Mouse (Mus musculus) heart, embryonic 15.5 days (tissue): ENCODE data around the gene Hsd17b7. TPM values are rescaled to one million over a fixed set of nuclear protein-coding genes. Genes with fewer than 3 reads are reported as not detected.

Experiments used
- ATAC-seq: fragments of 200-750 bp; cut with Nextera tagmentation; replicated peaks from 2 replicates; pipeline ENCODE4 v1.8.0; 2017; ENCODE audit warnings: low read depth, moderate TSS enrichment; ENCODE audit not compliant: insufficient number of reproducible peaks, insufficient read depth, low FRiP score
- H3K27ac ChIP-seq: fragments of 300-500 bp; sonication (generic); 2 replicates; pipeline ENCODE4 v1.5.1; 2015; ENCODE audit warnings: mild to moderate bottlenecking, inconsistent platforms
- H3K27me3 ChIP-seq: fragments of 300-500 bp; sonication (generic); 2 replicates; pipeline ENCODE4 v1.6.1; 2015; ENCODE audit warnings: inconsistent platforms
- H3K36me3 ChIP-seq: fragments of 300-500 bp; sonication (generic); 2 replicates; pipeline ENCODE4 v1.6.1; 2015; ENCODE audit warnings: mild to moderate bottlenecking, inconsistent platforms
- H3K4me1 ChIP-seq: fragments of 300-500 bp; sonication (generic); replicated peaks from 2 replicates; pipeline ENCODE4 v1.6.1; 2015; ENCODE audit warnings: inconsistent platforms
- H3K4me2 ChIP-seq: fragments of 300-500 bp; sonication (generic); 2 replicates; pipeline ENCODE4 v1.6.1; 2015; ENCODE audit warnings: inconsistent platforms, mild to moderate bottlenecking, moderate library complexity
- H3K4me3 ChIP-seq: fragments of 300-500 bp; sonication (generic); 2 replicates; pipeline ENCODE4 v1.5.1; 2015; ENCODE audit warnings: mild to moderate bottlenecking, inconsistent platforms
- H3K9ac ChIP-seq: fragments of 300-500 bp; sonication (generic); 2 replicates; pipeline ENCODE4 v1.6.1; 2015; ENCODE audit warnings: mild to moderate bottlenecking, inconsistent platforms
- H3K9me3 ChIP-seq: fragments of 300-500 bp; sonication (generic); replicated peaks from 2 replicates; pipeline ENCODE4 v1.6.1; 2016; ENCODE audit warnings: inconsistent platforms
- WGBS: fragments of 180-500 bp; shearing (Covaris S2); methylation state at CpG from one replicate; pipeline ENCODE4 v1.1.7; 2015; ENCODE audit warnings: mixed read lengths; 5-methylcytosine and 5-hydroxymethylcytosine counted together
- polyA plus RNA-seq: library from polyadenylated mRNA; unstranded; fragments of >200 nt; fragmentation: Nextera tagmentation; extraction: Ambion mirVana; gene quantifications from 2 replicates; pipeline ENCODE4 v1.2.1, GENCODE M21; 2015

Gene Hsd17b7
- polyA plus RNA-seq, 1 experiment from 2014 or later: 18.1 TPM

GRCm38 (mm10) chr1:169934005-169934725 is 34.9 kb downstream of the Hsd17b7 start:
- Histone ChIP-seq H3K27ac (no peak overlapping the region), H3K9ac (no peak overlapping the region), H3K9me3 (no peaks in the 10 kb centered on the region), H3K27me3 (no peaks in the 10 kb centered on the region), H3K4me2 (peak overlapping the region; percentile 56), H3K36me3 (no peaks in the 10 kb centered on the region), H3K4me3 (peak overlapping the region; percentile 33), H3K4me1 (0 out of 2 replicates have a peak, but pooled peaks cover 4% of the 10 kb centered on the region)
- WGBS: 40% methylated on average over 16 of the region's 16 CpGs
- no peak for ATAC-seq

GRCm38 (mm10) chr1:169932122-169932746 is 36.8 kb downstream of the Hsd17b7 start:
- Histone ChIP-seq H3K27me3 (no peaks in the 10 kb centered on the region), H3K4me2 (no peak overlapping the region), H3K9ac (no peak overlapping the region), H3K9me3 (no peaks in the 10 kb centered on the region), H3K4me3 (no peak overlapping the region), H3K27ac (no peak overlapping the region), H3K36me3 (no peaks in the 10 kb centered on the region), H3K4me1 (0 out of 2 replicates have a peak, but pooled peaks cover 9% of the 10 kb centered on the region)
- no peak for ATAC-seq
- 70% methylated on average over 7 of the region's 7 CpGs for WGBS

- H3K9ac ChIP-seq: no peak overlapping the region
- ATAC-seq: no peak
Observed at GRCm38 (mm10) chr1:169931698-169932097, 37.3 kb downstream of the Hsd17b7 start.

GRCm38 (mm10) chr1:169928454-169928971 is 40.5 kb downstream of the Hsd17b7 start, which contains the start of gene Ccdc190:
Gene Ccdc190, plus strand, starts transcription at chr1:169928648.
- H3K36me3 ChIP-seq: no peaks in the 10 kb centered on the region
- 21% methylated on average over 12 of the region's 12 CpGs for WGBS

More at GRCm38 (mm10) chr1:169931698-169932097, 37.3 kb downstream of the Hsd17b7 start:
- H3K4me2 ChIP-seq: no peak overlapping the region
- 74% methylated on average over 7 of the region's 7 CpGs for WGBS
- no peaks in the 10 kb centered on the region for H3K36me3 ChIP-seq
- H3K4me1 ChIP-seq: 0 out of 2 replicates have a peak, but pooled peaks cover 9% of the 10 kb centered on the region
- no peak overlapping the region for H3K27ac ChIP-seq
- H3K9me3 ChIP-seq: no peaks in the 10 kb centered on the region
- H3K4me3 ChIP-seq: no peak overlapping the region
- H3K27me3 ChIP-seq: no peaks in the 10 kb centered on the region

GRCm38 (mm10) chr1:169927753-169928369 is 41.2 kb downstream of the Hsd17b7 start:
- no peaks in the 10 kb centered on the region for H3K36me3 ChIP-seq
- 0 out of 2 replicates have a peak, but pooled peaks cover 5% of the 10 kb centered on the region for H3K4me1 ChIP-seq
- WGBS: 64% methylated on average over 8 of the region's 8 CpGs
- H3K9me3 ChIP-seq: no peaks in the 10 kb centered on the region
- H3K4me2 ChIP-seq: no peak overlapping the region; the same call in 1 of the 2 replicates
- H3K4me3 ChIP-seq: no peak overlapping the region
- H3K9ac ChIP-seq: no peak overlapping the region
- no peak for ATAC-seq
- H3K27ac ChIP-seq: no peak overlapping the region
- no peaks in the 10 kb centered on the region for H3K27me3 ChIP-seq

More at GRCm38 (mm10) chr1:169928454-169928971, 40.5 kb downstream of the Hsd17b7 start, which contains the start of gene Ccdc190:
- Histone ChIP-seq H3K4me3 (no peak within 1 kb of the TSS), H3K27me3 (no peaks in the 10 kb centered on the region), H3K4me2 (peak within 1 kb of the TSS; percentile 47), H3K9me3 (no peaks in the 10 kb centered on the region), H3K9ac (no peak within 1 kb of the TSS), H3K27ac (no peak within 1 kb of the TSS), H3K4me1 (0 out of 2 replicates have a peak, but pooled peaks cover 5% of the 10 kb centered on the region)
- no peak for ATAC-seq

- ATAC-seq: no peak
- Histone ChIP-seq H3K9me3 (no peaks in the 10 kb centered on the region), H3K4me1 (0 out of 2 replicates have a peak, but pooled peaks cover 5% of the 10 kb centered on the region), H3K4me2 (no peak overlapping the region), H3K27me3 (peaks cover 9% of the 10 kb centered on the region), H3K36me3 (no peaks in the 10 kb centered on the region), H3K9ac (no peak overlapping the region), H3K27ac (no peak overlapping the region), H3K4me3 (no peak overlapping the region)
- 70% methylated on average over 2 of the region's 2 CpGs for WGBS
Observed at GRCm38 (mm10) chr1:169924567-169924966, 44.5 kb downstream of the Hsd17b7 start.

- H3K4me2 ChIP-seq: peak overlapping the region; percentile 25; the same call in 1 of the 2 replicates
- no peak overlapping the region for H3K27ac ChIP-seq
- H3K9ac ChIP-seq: no peak overlapping the region
- H3K4me3 ChIP-seq: no peak overlapping the region
- peaks cover 10% of the 10 kb centered on the region for H3K27me3 ChIP-seq
- H3K4me1 ChIP-seq: peaks cover 4% of the 10 kb centered on the region
- ATAC-seq: no peak
- H3K9me3 ChIP-seq: no peaks in the 10 kb centered on the region
- 31% methylated on average over 8 of the region's 8 CpGs for WGBS
- no peaks in the 10 kb centered on the region for H3K36me3 ChIP-seq
Observed at GRCm38 (mm10) chr1:169921710-169922211, 47.3 kb downstream of the Hsd17b7 start.

- H3K27me3 ChIP-seq: peaks cover 10% of the 10 kb centered on the region
- H3K4me1 ChIP-seq: peaks cover 7% of the 10 kb centered on the region
- H3K36me3 ChIP-seq: no peaks in the 10 kb centered on the region
- WGBS: 5% methylated on average over 11 of the region's 11 CpGs
- H3K27ac ChIP-seq: no peak overlapping the region
- peak overlapping the region; percentile 36 for H3K4me2 ChIP-seq
- H3K9ac ChIP-seq: no peak overlapping the region; the same call in 1 of the 2 replicates
- no peak overlapping the region for H3K4me3 ChIP-seq
- no peaks in the 10 kb centered on the region for H3K9me3 ChIP-seq
- ATAC-seq: no peak
Observed at GRCm38 (mm10) chr1:169919211-169919610, 49.8 kb downstream of the Hsd17b7 start.

GRCm38 (mm10) chr1:169917998-169918397 is 51.0 kb downstream of the Hsd17b7 start:
- Histone ChIP-seq H3K36me3 (no peaks in the 10 kb centered on the region), H3K4me3 (no peak overlapping the region), H3K4me2 (no peak overlapping the region), H3K9me3 (no peaks in the 10 kb centered on the region), H3K9ac (no peak overlapping the region), H3K27ac (no peak overlapping the region), H3K4me1 (peaks cover 7% of the 10 kb centered on the region), H3K27me3 (peaks cover 10% of the 10 kb centered on the region)
- WGBS: 26% methylated on average over 4 of the region's 4 CpGs
- ATAC-seq: peak; percentile 41; the same call in 1 of the 2 replicates

- peaks cover 10% of the 10 kb centered on the region for H3K27me3 ChIP-seq
- no peaks in the 10 kb centered on the region for H3K36me3 ChIP-seq
- H3K4me3 ChIP-seq: no peak overlapping the region
- no peaks in the 10 kb centered on the region for H3K9me3 ChIP-seq
- H3K4me2 ChIP-seq: no peak overlapping the region
- no peak overlapping the region for H3K9ac ChIP-seq
- 51% methylated on average over 9 of the region's 9 CpGs for WGBS
- H3K4me1 ChIP-seq: peaks cover 7% of the 10 kb centered on the region
- no peak for ATAC-seq
- H3K27ac ChIP-seq: no peak overlapping the region
Observed at GRCm38 (mm10) chr1:169917115-169917796, 51.8 kb downstream of the Hsd17b7 start.
